Mouse (Mus musculus) hindbrain, embryonic 14.5 days (tissue): ENCODE data around the gene Spryd3. TPM values are rescaled to one million over a fixed set of nuclear protein-coding genes. Genes with fewer than 3 reads are reported as not detected.

Experiments used
- ATAC-seq: fragments of 200-750 bp; cut with Nextera tagmentation; 2 replicates; pipeline ENCODE4 v1.8.0; 2017; ENCODE audit warnings: moderate number of reproducible peaks, mild to moderate bottlenecking, moderate TSS enrichment, moderate library complexity; ENCODE audit not compliant: low FRiP score
- DNase-seq: peaks from one replicate; pipeline ENCODE4 v3.0.0-alpha.2; 2015; ENCODE audit warnings: low spot score
- H3K27ac ChIP-seq: fragments of 300-500 bp; sonication (generic); 2 replicates; pipeline ENCODE4 v1.5.1; 2014; ENCODE audit warnings: mild to moderate bottlenecking, moderate library complexity
- H3K27me3 ChIP-seq: fragments of 300-500 bp; sonication (generic); 2 replicates; pipeline ENCODE4 v1.6.1; 2014; ENCODE audit warnings: mild to moderate bottlenecking, low read length, mixed read lengths; ENCODE audit not compliant: control insufficient read depth, insufficient read depth
- H3K36me3 ChIP-seq: fragments of 300-500 bp; sonication (generic); replicated peaks from 2 replicates; pipeline ENCODE4 v1.6.1; 2014; ENCODE audit not compliant: control insufficient read depth, insufficient read depth
- H3K4me1 ChIP-seq: fragments of 300-500 bp; sonication (generic); replicated peaks from 2 replicates; pipeline ENCODE4 v1.6.1; 2014; ENCODE audit warnings: antibody characterized with exemption, low read length, mixed read lengths; ENCODE audit not compliant: control insufficient read depth, insufficient read depth
- H3K4me2 ChIP-seq: fragments of 300-500 bp; sonication (generic); replicated peaks from 2 replicates; pipeline ENCODE4 v1.6.1; 2014; ENCODE audit warnings: mild to moderate bottlenecking, moderate library complexity
- H3K4me3 ChIP-seq: fragments of 300-500 bp; sonication (generic); replicated peaks from 2 replicates; pipeline ENCODE4 v1.5.1; 2014; ENCODE audit warnings: mild to moderate bottlenecking, low read length
- H3K9ac ChIP-seq: fragments of 300-500 bp; sonication (generic); 2 replicates; pipeline ENCODE4 v1.6.1; 2014
- H3K9me3 ChIP-seq: fragments of 300-500 bp; sonication (generic); 2 replicates; pipeline ENCODE4 v1.6.1; 2016; ENCODE audit warnings: low read length; ENCODE audit not compliant: control insufficient read depth
- WGBS: fragments of 180-500 bp; shearing (Covaris S2); extraction: QIAGEN DNeasy Blood & Tissue Kit; methylation state at CpG from one replicate; pipeline ENCODE4 v1.1.7; 2014; 5-methylcytosine and 5-hydroxymethylcytosine counted together
- polyA plus RNA-seq: library from polyadenylated mRNA; unstranded; fragments of >200 nt; fragmentation: Nextera tagmentation; extraction: Ambion mirVana; gene quantifications from 2 replicates; pipeline ENCODE4 v1.2.1, GENCODE M21; 2014

Gene Spryd3
- polyA plus RNA-seq, 1 experiment from 2014 or later: 54.8 TPM

DNA sequence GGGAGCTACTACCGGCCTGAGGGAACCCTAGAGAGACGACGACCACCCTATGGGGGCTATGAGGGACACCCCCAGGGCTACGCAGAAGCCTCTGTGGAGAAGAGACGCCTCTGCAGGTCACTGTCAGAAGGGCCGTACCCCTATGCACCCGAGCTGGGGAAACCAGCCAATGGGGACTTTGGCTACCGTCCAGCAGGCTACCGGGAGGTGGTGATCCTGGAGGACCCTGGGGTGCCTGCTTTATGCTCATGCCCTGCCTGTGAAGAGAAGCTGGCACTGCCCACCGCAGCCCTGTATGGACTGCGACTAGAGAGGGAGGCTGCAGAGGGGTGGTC, 24.6 kb downstream of the Spryd3 start:
- no peak overlapping the region for H3K4me3 ChIP-seq
- H3K4me1 ChIP-seq: peaks cover 18% of the 10 kb centered on the region; the same call in 1 of the 2 replicates
- no peak overlapping the region for H3K4me2 ChIP-seq
- H3K36me3 ChIP-seq: peaks cover 7% of the 10 kb centered on the region
- DNase-seq (no peak), ATAC-seq (no peak)
- WGBS: 77% methylated on average over 11 of the region's 11 CpGs
- H3K27ac ChIP-seq: no peak overlapping the region
- no peaks in the 10 kb centered on the region for H3K9me3 ChIP-seq
- peaks cover 15% of the 10 kb centered on the region for H3K27me3 ChIP-seq
- no peak overlapping the region for H3K9ac ChIP-seq

DNA sequence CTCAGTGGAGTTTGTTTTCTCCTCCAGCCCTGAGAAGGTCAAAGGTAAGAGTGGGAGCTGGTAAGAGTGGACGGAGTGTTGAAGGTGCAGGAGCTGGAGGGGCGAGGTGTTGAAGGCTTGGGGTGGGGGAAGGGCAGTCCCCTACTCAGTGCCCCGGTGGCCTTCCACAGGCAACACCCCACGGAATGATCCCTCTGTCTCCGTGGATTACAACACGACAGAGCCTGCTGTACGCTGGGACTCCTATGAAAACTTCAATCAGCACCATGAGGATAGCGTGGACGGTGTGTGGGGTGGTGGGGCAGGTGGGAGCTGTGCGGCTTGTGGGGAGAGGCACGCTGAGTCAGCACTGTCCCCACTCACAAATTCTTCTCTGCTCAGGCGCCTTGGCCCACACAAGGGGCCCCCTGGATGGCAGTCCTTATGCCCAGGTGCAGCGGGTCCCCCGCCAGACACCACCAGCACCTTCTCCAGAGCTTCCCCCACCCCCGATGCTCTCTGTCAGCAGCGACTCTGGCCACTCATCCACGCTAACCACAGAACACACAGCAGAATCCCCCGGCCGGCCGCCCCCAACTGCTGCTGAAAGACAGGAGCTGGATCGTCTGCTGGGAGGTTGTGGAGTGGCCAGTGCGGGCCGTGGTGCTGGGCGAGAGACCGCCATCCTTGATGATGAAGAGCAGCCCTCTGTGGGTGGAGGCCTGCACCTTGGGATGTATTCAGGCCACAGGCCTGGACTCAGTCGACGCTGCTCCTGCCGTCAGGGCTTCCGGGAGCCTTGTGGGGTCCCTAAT, 25.1 kb downstream of the Spryd3 start:
- Histone ChIP-seq H3K36me3 (peaks cover 2% of the 10 kb centered on the region), H3K4me2 (no peak overlapping the region), H3K4me1 (peaks cover 20% of the 10 kb centered on the region; the same call in 1 of the 2 replicates), H3K27me3 (peaks cover 21% of the 10 kb centered on the region), H3K9me3 (no peaks in the 10 kb centered on the region), H3K9ac (no peak overlapping the region), H3K4me3 (no peak overlapping the region), H3K27ac (no peak overlapping the region)
- DNase-seq: no peak
- 80% methylated on average over 29 of the region's 29 CpGs for WGBS
- no peak for ATAC-seq

DNA sequence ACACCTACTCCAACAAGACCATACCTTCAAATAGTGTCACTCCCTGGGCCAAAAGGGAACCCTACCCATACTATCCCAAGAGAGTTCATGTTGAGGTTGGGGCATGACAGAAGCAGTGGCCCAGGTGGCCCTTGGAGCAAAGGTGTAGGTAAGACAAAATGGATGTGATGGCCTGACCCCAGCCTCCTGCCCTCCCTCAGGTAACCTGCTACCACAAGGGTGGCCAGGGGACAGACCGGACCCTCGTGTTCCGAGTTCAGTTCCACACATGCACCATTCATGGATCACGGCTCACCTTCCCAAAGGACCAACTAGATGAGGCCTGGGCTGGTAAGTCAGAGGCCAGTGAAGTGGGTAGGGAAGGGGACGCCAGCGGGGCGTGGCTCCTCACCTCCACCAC, 25.8 kb downstream of the Spryd3 start:
- 95% methylated on average over 7 of the region's 7 CpGs for WGBS
- Histone ChIP-seq H3K4me2 (no peak overlapping the region), H3K36me3 (no peaks in the 10 kb centered on the region; the same call in none of the 2 replicates), H3K27ac (no peak overlapping the region), H3K9ac (no peak overlapping the region), H3K9me3 (no peaks in the 10 kb centered on the region), H3K4me3 (no peak overlapping the region), H3K27me3 (peaks cover 27% of the 10 kb centered on the region), H3K4me1 (peaks cover 22% of the 10 kb centered on the region; the same call in 1 of the 2 replicates)
- ATAC-seq: no peak
- DNase-seq: no peak

DNA sequence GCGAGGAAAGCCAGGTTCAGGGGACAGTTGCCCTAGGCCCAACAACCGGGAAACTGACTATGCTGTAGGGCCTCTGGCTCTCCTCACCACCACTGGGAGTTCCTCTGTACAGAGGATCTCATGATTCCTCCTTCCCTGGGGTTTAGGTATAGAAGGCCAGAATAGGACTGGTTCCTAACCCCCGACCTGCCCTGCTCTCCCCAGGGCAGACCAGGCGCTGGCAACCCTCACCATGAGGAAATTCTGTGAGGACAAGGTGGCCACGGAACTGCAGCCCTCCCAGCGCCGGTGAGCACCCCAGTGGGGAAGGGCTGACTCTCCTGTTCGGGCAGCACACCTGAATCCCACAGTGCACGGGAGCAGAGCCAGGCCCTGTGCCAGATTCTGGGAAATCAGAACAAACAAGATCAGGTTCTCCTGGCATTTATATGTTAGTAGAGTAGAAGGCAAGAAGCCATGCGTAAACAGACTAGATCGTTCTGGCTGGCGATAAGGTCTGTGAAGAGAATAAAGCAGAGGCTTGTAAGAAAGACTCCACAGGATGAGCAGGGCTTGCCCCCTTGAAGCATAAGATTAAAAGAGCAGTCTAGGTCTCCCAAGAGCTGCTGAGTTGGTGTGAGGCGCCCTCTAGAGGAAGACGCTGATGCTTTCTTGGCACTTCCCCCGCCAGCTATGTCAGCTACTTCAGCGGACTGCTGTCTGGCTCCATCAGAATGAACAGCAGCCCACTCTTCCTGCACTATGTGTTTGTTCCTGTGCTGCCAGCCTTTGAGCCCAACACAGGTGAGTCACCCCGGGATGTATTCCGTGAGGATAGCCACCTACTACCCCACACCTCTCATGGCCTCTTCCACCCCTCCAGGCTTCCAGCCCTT, 27.1 kb downstream of the Spryd3 start:
- H3K9ac ChIP-seq: no peak overlapping the region
- no peak for ATAC-seq

DNA sequence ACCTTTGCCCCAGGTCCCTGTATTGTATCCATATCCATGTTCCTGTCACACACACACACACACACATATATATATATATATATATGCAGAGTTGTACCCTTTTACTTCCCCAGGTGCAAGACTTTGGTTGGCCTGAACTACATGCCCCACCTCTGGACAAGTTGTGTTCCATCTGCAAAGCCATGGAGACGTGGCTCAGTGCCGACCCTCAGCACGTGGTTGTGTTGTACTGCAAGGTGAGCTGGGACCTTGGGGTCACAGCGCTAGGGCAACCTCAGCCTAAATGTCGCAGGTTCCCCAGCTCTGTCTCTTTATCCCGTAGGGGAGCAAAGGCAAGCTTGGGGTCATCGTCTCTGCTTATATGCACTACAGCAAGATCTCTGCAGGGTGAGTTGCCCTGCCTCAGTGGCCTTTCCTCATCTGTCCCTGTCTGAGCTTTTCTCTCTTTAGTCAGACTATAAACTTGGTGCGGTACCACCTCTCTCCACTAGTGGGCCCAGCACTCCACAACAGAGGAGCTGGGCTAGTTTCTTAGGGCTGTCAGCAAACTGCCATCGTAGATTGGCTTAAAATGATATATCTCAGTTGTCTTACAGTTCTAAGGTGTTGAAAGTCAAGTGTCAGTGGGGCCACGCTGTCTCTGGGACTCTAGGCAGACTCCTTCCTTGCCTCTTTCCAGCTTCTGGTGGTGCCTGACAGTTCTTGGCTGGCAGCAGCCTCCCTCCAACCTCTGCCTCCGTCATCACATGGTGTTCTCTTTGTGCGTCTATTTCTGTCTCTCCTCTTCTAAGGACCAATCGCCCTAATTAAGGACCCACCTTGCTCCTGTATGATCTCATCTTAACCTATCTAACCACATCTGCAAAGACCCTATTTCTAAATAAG, 28.1 kb downstream of the Spryd3 start:
- no peaks in the 10 kb centered on the region for H3K36me3 ChIP-seq
- no peak overlapping the region for H3K4me3 ChIP-seq
- DNase-seq (peak; percentile 83), ATAC-seq (no peak)
- no peak overlapping the region for H3K9ac ChIP-seq
- H3K4me2 ChIP-seq: peak overlapping the region; percentile 50; the same call in 1 of the 2 replicates
- 38% methylated on average over 13 of the region's 13 CpGs for WGBS
- peaks cover 29% of the 10 kb centered on the region; the same call in 1 of the 2 replicates for H3K4me1 ChIP-seq
- peaks cover 27% of the 10 kb centered on the region for H3K27me3 ChIP-seq
- H3K9me3 ChIP-seq: no peaks in the 10 kb centered on the region
- no peak overlapping the region for H3K27ac ChIP-seq

More for the DNA sequence above, 27.1 kb downstream of the Spryd3 start:
- Histone ChIP-seq H3K27ac (no peak overlapping the region), H3K4me3 (no peak overlapping the region), H3K36me3 (no peaks in the 10 kb centered on the region), H3K4me1 (peaks cover 22% of the 10 kb centered on the region; the same call in 1 of the 2 replicates), H3K27me3 (peaks cover 27% of the 10 kb centered on the region), H3K9me3 (no peaks in the 10 kb centered on the region), H3K4me2 (no peak overlapping the region)
- 40% methylated on average over 18 of the region's 18 CpGs for WGBS
- peak; percentile 78 for DNase-seq

DNA sequence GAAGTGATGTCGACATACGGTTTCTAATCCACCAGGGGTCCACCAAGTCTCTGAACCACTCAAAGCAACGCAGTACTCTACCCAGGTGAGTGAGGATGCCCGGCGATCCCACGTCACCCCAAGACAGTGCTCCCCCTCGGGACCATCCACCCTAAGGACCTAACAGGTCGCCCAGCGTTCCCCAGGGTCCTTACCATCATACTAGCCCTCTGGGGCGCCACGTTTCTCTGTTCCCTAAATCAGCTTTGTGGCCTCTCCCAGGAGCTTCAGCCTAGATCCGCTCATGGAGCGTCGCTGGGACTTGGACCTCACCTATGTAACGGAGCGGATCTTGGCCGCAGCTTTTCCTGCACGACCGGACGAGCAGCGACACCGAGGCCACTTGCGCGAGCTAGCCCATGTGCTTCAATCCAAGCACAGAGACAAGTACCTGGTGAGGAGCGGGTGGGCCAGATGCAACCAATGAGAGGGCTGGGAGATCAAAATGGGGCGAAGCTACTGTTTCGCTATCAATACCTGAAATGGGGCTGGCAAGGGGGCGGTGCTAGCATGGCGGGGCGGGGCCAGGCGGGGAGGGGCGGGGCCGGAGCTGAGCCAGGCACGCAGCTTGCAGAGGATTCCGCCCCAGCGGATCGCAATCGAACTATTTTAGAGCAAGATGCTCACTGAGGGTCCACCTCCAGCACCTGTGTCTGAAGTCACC, 29.1 kb downstream of the Spryd3 start:
- no peak for DNase-seq
- WGBS: 7% methylated on average over 38 of the region's 38 CpGs
- H3K27ac ChIP-seq: no peak overlapping the region

DNA sequence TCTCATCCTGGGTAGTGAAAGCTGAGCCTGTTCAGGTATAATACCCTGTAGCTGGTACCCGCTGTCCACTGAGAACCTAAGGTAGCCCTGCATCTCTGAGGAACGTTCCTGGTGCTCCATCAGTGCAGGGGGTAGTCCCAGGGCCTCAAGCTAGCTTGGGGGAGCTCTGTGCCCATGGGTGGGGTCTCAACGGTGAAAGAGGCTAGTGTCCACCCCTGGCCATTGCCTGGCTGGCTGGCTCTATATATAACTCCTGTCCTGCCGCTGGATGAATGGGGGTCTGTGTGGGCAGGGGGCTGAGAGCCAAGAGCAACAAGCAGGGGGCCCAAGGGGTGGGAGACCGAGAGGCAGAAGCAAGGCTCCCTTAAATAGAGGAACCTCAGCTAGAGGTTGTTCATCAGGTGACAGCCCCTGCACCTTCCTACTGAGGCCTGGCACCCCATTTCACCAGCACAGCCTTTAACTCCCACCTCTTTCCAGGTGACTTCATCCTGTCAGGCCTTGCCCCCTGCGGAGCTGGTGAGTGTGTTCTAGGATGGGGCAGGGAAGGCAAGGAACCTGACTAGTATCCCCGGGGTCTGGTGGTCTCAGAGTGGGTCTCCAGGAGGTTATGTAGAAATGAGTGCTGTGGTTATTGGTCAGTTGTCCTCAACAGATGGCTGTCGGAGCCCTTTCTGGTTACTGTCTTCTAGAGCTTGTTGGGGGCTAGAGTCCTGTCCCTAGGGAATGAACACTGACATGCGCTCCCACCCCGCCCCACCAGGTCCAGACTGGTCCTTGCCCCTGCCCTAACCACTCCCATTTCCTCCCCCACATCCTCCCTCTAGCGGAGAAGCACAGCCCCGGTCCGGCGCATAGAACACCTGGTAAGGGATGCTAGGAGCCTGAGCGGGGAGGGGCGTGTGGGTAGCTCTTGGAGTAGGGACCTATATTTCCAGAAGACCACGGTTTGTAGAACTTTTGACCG, 30.0 kb downstream of the Spryd3 start:
- Histone ChIP-seq H3K9ac (no peak overlapping the region), H3K4me3 (no peak overlapping the region), H3K4me1 (peaks cover 42% of the 10 kb centered on the region; the same call in 1 of the 2 replicates), H3K27me3 (peaks cover 28% of the 10 kb centered on the region), H3K27ac (no peak overlapping the region), H3K9me3 (no peaks in the 10 kb centered on the region), H3K36me3 (no peaks in the 10 kb centered on the region), H3K4me2 (peak overlapping the region; percentile 50)
- WGBS: 29% methylated on average over 18 of the region's 18 CpGs
- DNase-seq (no peak), ATAC-seq (no peak)

More for the DNA sequence above, 29.1 kb downstream of the Spryd3 start:
- 0 out of 2 replicates have a peak, but pooled peaks have one; percentile 7 for ATAC-seq
- H3K9me3 ChIP-seq: no peaks in the 10 kb centered on the region
- peaks cover 27% of the 10 kb centered on the region for H3K27me3 ChIP-seq
- H3K4me2 ChIP-seq: peak overlapping the region; percentile 50
- H3K9ac ChIP-seq: peak overlapping the region; percentile 26; the same call in 1 of the 2 replicates
- peaks cover 38% of the 10 kb centered on the region; the same call in 1 of the 2 replicates for H3K4me1 ChIP-seq
- H3K36me3 ChIP-seq: no peaks in the 10 kb centered on the region
- peak overlapping the region; percentile 28 for H3K4me3 ChIP-seq
